Mouse (Mus musculus): ENCODE results near the gene Mfge8. TPM values are rescaled to one million over a fixed set of nuclear protein-coding genes. Genes with fewer than 3 reads are reported as not detected.

Gene Mfge8
- polyA plus RNA-seq (2015; fragmentation: Nextera tagmentation; extraction: Ambion mirVana), result 281 and 351 TPM in 2 replicates

- no peaks in the 10 kb centered on the region; the same call in 1 of the 2 replicates for H3K27me3 ChIP-seq (replicated peaks; ENCODE audit: control insufficient read depth, insufficient read depth, low read length)
- H3K36me3 ChIP-seq (ENCODE audit: control insufficient read depth, insufficient read depth, low read length), result no peaks in the 10 kb centered on the region
- H3K4me2 ChIP-seq (ENCODE audit: low read length), result peak within 1 kb of the TSS; percentile 96
- H3K9ac ChIP-seq (ENCODE audit: low read depth, low read length), result peak within 1 kb of the TSS; percentile 65
- peak within 1 kb of the TSS; percentile 67 for H3K4me3 ChIP-seq (ENCODE audit: low read length)
- under 1% methylated on average over 39 of the region's 39 CpGs for WGBS
- H3K9me3 ChIP-seq (ENCODE audit: control insufficient read depth, low read length), result no peaks in the 10 kb centered on the region
- H3K27ac ChIP-seq (ENCODE audit: low read depth, low read length), result peak within 1 kb of the TSS; percentile 44; the same call in 1 of the 2 replicates
- H3K4me1 ChIP-seq (ENCODE audit: control insufficient read depth, insufficient read depth, low read depth, low read length), result peaks cover 10% of the 10 kb centered on the region
- ATAC-seq, result peak; percentile 95
Measured at GRCm38 (mm10) chr7:79148711-79149266, at the start of gene Mfge8. Mfge8 (minus strand) TSS chr7:79149060.

- Histone ChIP-seq H3K4me3 (ENCODE audit: low read length) (no peak overlapping the region), H3K9ac (ENCODE audit: low read depth, low read length) (peak overlapping the region; percentile 9), H3K9me3 (ENCODE audit: control insufficient read depth, low read length) (no peaks in the 10 kb centered on the region), H3K27me3 (replicated peaks; ENCODE audit: control insufficient read depth, insufficient read depth, low read length) (no peaks in the 10 kb centered on the region), H3K36me3 (ENCODE audit: control insufficient read depth, insufficient read depth, low read length) (no peaks in the 10 kb centered on the region), H3K27ac (ENCODE audit: low read depth, low read length) (peak overlapping the region; percentile 64), H3K4me1 (ENCODE audit: control insufficient read depth, insufficient read depth, low read depth, low read length) (no peaks in the 10 kb centered on the region; the same call in 1 of the 2 replicates), H3K4me2 (ENCODE audit: low read length) (peak overlapping the region; percentile 5; the same call in 1 of the 2 replicates)
- peak; percentile 98 for ATAC-seq
- WGBS, result 37% methylated on average over 16 of the region's 16 CpGs
Measured at GRCm38 (mm10) chr7:79194560-79195413, 45.9 kb upstream of the Mfge8 start.

- no peaks in the 10 kb centered on the region for H3K36me3 ChIP-seq (ENCODE audit: control insufficient read depth, insufficient read depth, low read length)
- no peaks in the 10 kb centered on the region; the same call in 1 of the 2 replicates for H3K4me1 ChIP-seq (ENCODE audit: control insufficient read depth, insufficient read depth, low read depth, low read length)
- H3K27me3 ChIP-seq (replicated peaks; ENCODE audit: control insufficient read depth, insufficient read depth, low read length), result no peaks in the 10 kb centered on the region
- no peak overlapping the region for H3K4me3 ChIP-seq (ENCODE audit: low read length)
- H3K9ac ChIP-seq (ENCODE audit: low read depth, low read length), result no peak overlapping the region
- H3K9me3 ChIP-seq (ENCODE audit: control insufficient read depth, low read length), result no peaks in the 10 kb centered on the region
- no peak overlapping the region for H3K4me2 ChIP-seq (ENCODE audit: low read length)
- peak overlapping the region; percentile 64; the same call in 1 of the 2 replicates for H3K27ac ChIP-seq (ENCODE audit: low read depth, low read length)
- WGBS, result 83% methylated on average over 5 of the region's 5 CpGs
- ATAC-seq, result no peak
Measured at GRCm38 (mm10) chr7:79193936-79194335, 45.1 kb upstream of the Mfge8 start.

- ATAC-seq, result no peak
- H3K27me3 ChIP-seq (replicated peaks; ENCODE audit: control insufficient read depth, insufficient read depth, low read length), result no peaks in the 10 kb centered on the region
- H3K4me2 ChIP-seq (ENCODE audit: low read length), result no peak overlapping the region
- no peaks in the 10 kb centered on the region for H3K9me3 ChIP-seq (ENCODE audit: control insufficient read depth, low read length)
- H3K27ac ChIP-seq (ENCODE audit: low read depth, low read length), result no peak overlapping the region
- no peaks in the 10 kb centered on the region; the same call in 1 of the 2 replicates for H3K4me1 ChIP-seq (ENCODE audit: control insufficient read depth, insufficient read depth, low read depth, low read length)
- no peak overlapping the region for H3K4me3 ChIP-seq (ENCODE audit: low read length)
- no peak overlapping the region for H3K9ac ChIP-seq (ENCODE audit: low read depth, low read length)
- H3K36me3 ChIP-seq (ENCODE audit: control insufficient read depth, insufficient read depth, low read length), result no peaks in the 10 kb centered on the region
- WGBS, result 60% methylated on average over 5 of the region's 5 CpGs
Measured at GRCm38 (mm10) chr7:79191501-79191900, 42.6 kb upstream of the Mfge8 start.

GRCm38 (mm10) chr7:79190592-79190991 is 41.7 kb upstream of the Mfge8 start:
- Histone ChIP-seq H3K9ac (ENCODE audit: low read depth, low read length) (no peak overlapping the region), H3K36me3 (ENCODE audit: control insufficient read depth, insufficient read depth, low read length) (no peaks in the 10 kb centered on the region), H3K4me1 (ENCODE audit: control insufficient read depth, insufficient read depth, low read depth, low read length) (no peaks in the 10 kb centered on the region; the same call in 1 of the 2 replicates), H3K27me3 (replicated peaks; ENCODE audit: control insufficient read depth, insufficient read depth, low read length) (no peaks in the 10 kb centered on the region), H3K4me3 (ENCODE audit: low read length) (no peak overlapping the region), H3K4me2 (ENCODE audit: low read length) (no peak overlapping the region), H3K27ac (ENCODE audit: low read depth, low read length) (no peak overlapping the region), H3K9me3 (ENCODE audit: control insufficient read depth, low read length) (no peaks in the 10 kb centered on the region)
- ATAC-seq, result no peak
- 48% methylated on average over 3 of the region's 3 CpGs for WGBS

- no peak overlapping the region for H3K9ac ChIP-seq (ENCODE audit: low read depth, low read length)
- H3K4me2 ChIP-seq (ENCODE audit: low read length), result no peak overlapping the region
- 26% methylated on average over 3 of the region's 5 CpGs for WGBS
- H3K4me3 ChIP-seq (ENCODE audit: low read length), result no peak overlapping the region
- no peaks in the 10 kb centered on the region for H3K4me1 ChIP-seq (ENCODE audit: control insufficient read depth, insufficient read depth, low read depth, low read length)
- H3K9me3 ChIP-seq (ENCODE audit: control insufficient read depth, low read length), result no peaks in the 10 kb centered on the region
- H3K27ac ChIP-seq (ENCODE audit: low read depth, low read length), result no peak overlapping the region
- H3K27me3 ChIP-seq (replicated peaks; ENCODE audit: control insufficient read depth, insufficient read depth, low read length), result no peaks in the 10 kb centered on the region
- no peak for ATAC-seq
- no peaks in the 10 kb centered on the region for H3K36me3 ChIP-seq (ENCODE audit: control insufficient read depth, insufficient read depth, low read length)
Measured at GRCm38 (mm10) chr7:79189211-79189610, 40.4 kb upstream of the Mfge8 start.

GRCm38 (mm10) chr7:79187591-79187990 is 38.7 kb upstream of the Mfge8 start:
- no peaks in the 10 kb centered on the region for H3K9me3 ChIP-seq (ENCODE audit: control insufficient read depth, low read length)
- H3K27me3 ChIP-seq (replicated peaks; ENCODE audit: control insufficient read depth, insufficient read depth, low read length), result no peaks in the 10 kb centered on the region
- H3K9ac ChIP-seq (ENCODE audit: low read depth, low read length), result no peak overlapping the region
- no peak overlapping the region for H3K4me3 ChIP-seq (ENCODE audit: low read length)
- H3K4me2 ChIP-seq (ENCODE audit: low read length), result no peak overlapping the region
- no peak for ATAC-seq
- no peaks in the 10 kb centered on the region for H3K36me3 ChIP-seq (ENCODE audit: control insufficient read depth, insufficient read depth, low read length)
- H3K4me1 ChIP-seq (ENCODE audit: control insufficient read depth, insufficient read depth, low read depth, low read length), result no peaks in the 10 kb centered on the region
- no peak overlapping the region for H3K27ac ChIP-seq (ENCODE audit: low read depth, low read length)
- WGBS, result 100% methylated on average over 2 of the region's 2 CpGs

GRCm38 (mm10) chr7:79183417-79183816 is 34.6 kb upstream of the Mfge8 start:
- no peak overlapping the region for H3K4me3 ChIP-seq (ENCODE audit: low read length)
- no peaks in the 10 kb centered on the region for H3K9me3 ChIP-seq (ENCODE audit: control insufficient read depth, low read length)
- 57% methylated on average over 1 of the region's 1 CpGs for WGBS
- H3K36me3 ChIP-seq (ENCODE audit: control insufficient read depth, insufficient read depth, low read length), result no peaks in the 10 kb centered on the region
- H3K9ac ChIP-seq (ENCODE audit: low read depth, low read length), result no peak overlapping the region
- H3K4me1 ChIP-seq (ENCODE audit: control insufficient read depth, insufficient read depth, low read depth, low read length), result no peaks in the 10 kb centered on the region
- no peak overlapping the region for H3K27ac ChIP-seq (ENCODE audit: low read depth, low read length)
- H3K4me2 ChIP-seq (ENCODE audit: low read length), result no peak overlapping the region
- no peak for ATAC-seq
- H3K27me3 ChIP-seq (replicated peaks; ENCODE audit: control insufficient read depth, insufficient read depth, low read length), result no peaks in the 10 kb centered on the region

- ATAC-seq, result no peak
- Histone ChIP-seq H3K9me3 (ENCODE audit: control insufficient read depth, low read length) (no peaks in the 10 kb centered on the region), H3K4me3 (ENCODE audit: low read length) (no peak overlapping the region), H3K9ac (ENCODE audit: low read depth, low read length) (no peak overlapping the region), H3K27ac (ENCODE audit: low read depth, low read length) (no peak overlapping the region), H3K27me3 (replicated peaks; ENCODE audit: control insufficient read depth, insufficient read depth, low read length) (no peaks in the 10 kb centered on the region), H3K4me2 (ENCODE audit: low read length) (no peak overlapping the region), H3K4me1 (ENCODE audit: control insufficient read depth, insufficient read depth, low read depth, low read length) (no peaks in the 10 kb centered on the region), H3K36me3 (ENCODE audit: control insufficient read depth, insufficient read depth, low read length) (no peaks in the 10 kb centered on the region)
- WGBS, result 86% methylated on average over 3 of the region's 3 CpGs
Measured at GRCm38 (mm10) chr7:79173800-79174199, 24.9 kb upstream of the Mfge8 start.

Measured in hindbrain, embryonic 16.5 days (tissue).